Mouse (Mus musculus): ENCODE data around the gene Tm9sf4. TPM values are rescaled to one million over a fixed set of nuclear protein-coding genes. Genes with fewer than 3 reads are reported as not detected.
A peak's percentile ranks its signal among the peaks of the same experiment; 100 is the strongest.

Tm9sf4 gene
- total and polyA plus RNA-seq, 3 experiments: 34.5 to 51.8 (median 43.3) TPM

DNA sequence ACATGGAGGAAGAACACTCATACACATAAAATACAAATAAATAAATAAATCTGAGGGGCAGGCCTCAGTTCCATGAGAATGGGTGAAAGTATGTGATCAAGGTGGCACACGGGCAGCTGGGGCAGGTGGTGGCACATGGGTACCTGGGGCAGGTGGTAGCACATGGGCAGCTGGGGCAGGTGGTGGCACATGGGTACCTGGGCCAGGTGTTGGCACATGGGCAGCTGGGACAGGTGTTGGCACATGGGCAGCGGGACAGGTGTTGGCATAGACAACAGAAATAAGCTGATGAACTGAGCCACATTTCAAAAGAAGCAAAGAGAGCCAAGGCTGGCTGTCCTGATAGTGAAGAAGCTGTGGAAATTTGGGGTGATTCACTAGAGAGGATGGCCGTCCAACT lies 11.4 kb upstream of the Tm9sf4 start:
- H3K27ac ChIP-seq: no peak overlapping the region
- no peak overlapping the region for H3K4me3 ChIP-seq
- intact Hi-C loops (cut with DNase I): loop anchor here (5.0 kb wide), 1 partner anchor 93 kb away; the partner anchor contains the start of genes Plagl2 and Pofut1
- H3K36me3 ChIP-seq (ENCODE audit: control insufficient read depth, insufficient read depth, low read length): no peaks in the 10 kb centered on the region
- no peak for TF ChIP-seq POLR2A (IDR thresholded peaks at IDR 0.05; ENCODE audit: insufficient read depth, low read depth, low read length)
- TF ChIP-seq EP300 (IDR thresholded peaks at IDR 0.05; ENCODE audit: insufficient read depth, low read depth, low read length): no peak
- no peak for TF ChIP-seq CTCF (IDR thresholded peaks at IDR 0.05)
- no peaks in the 10 kb centered on the region for H3K4me1 ChIP-seq (ENCODE audit: control insufficient read depth, insufficient read depth, low read length)
- DNase-seq: no peak
- WGBS: 71% methylated on average over 3 of the region's 3 CpGs
- H3K27me3 ChIP-seq (ENCODE audit: control insufficient read depth, insufficient read depth, low read length): no peaks in the 10 kb centered on the region
- no peak overlapping the region for H3K9ac ChIP-seq (ENCODE audit: low read depth, low read length)
- no peaks in the 10 kb centered on the region for H3K79me2 ChIP-seq (replicated peaks; ENCODE audit: control insufficient read depth, insufficient read depth, low read length)

GRCm38 (mm10) chr2:153151026-153151425 lies 10.1 kb upstream of the Tm9sf4 start:
- H3K79me2 ChIP-seq (replicated peaks; ENCODE audit: control insufficient read depth, insufficient read depth, low read length): no peaks in the 10 kb centered on the region
- intact Hi-C loops (cut with DNase I): no loop called here
- 59% methylated on average over 7 of the region's 7 CpGs for WGBS

GRCm38 (mm10) chr2:153151926-153152665 lies 9.0 kb upstream of the Tm9sf4 start:
- Histone ChIP-seq H3K36me3 (ENCODE audit: control insufficient read depth, insufficient read depth, low read length) (no peaks in the 10 kb centered on the region), H3K27ac (no peak overlapping the region), H3K4me1 (ENCODE audit: control insufficient read depth, insufficient read depth, low read length) (no peaks in the 10 kb centered on the region), H3K27me3 (ENCODE audit: control insufficient read depth, insufficient read depth, low read length) (no peaks in the 10 kb centered on the region), H3K9ac (ENCODE audit: low read depth, low read length) (no peak overlapping the region), H3K79me2 (replicated peaks; ENCODE audit: control insufficient read depth, insufficient read depth, low read length) (no peaks in the 10 kb centered on the region), H3K4me3 (no peak overlapping the region)
- no peak for TF ChIP-seq CTCF (IDR thresholded peaks at IDR 0.05)
- TF ChIP-seq EP300 (IDR thresholded peaks at IDR 0.05; ENCODE audit: insufficient read depth, low read depth, low read length): no peak
- TF ChIP-seq POLR2A (IDR thresholded peaks at IDR 0.05; ENCODE audit: insufficient read depth, low read depth, low read length): no peak
- intact Hi-C loops (cut with DNase I): no loop called here
- DNase-seq: no peak
- 50% methylated on average over 8 of the region's 8 CpGs for WGBS

More at GRCm38 (mm10) chr2:153151026-153151425, 10.1 kb upstream of the Tm9sf4 start:
- DNase-seq: no peak
- H3K9ac ChIP-seq (ENCODE audit: low read depth, low read length): no peak overlapping the region
- no peaks in the 10 kb centered on the region for H3K36me3 ChIP-seq (ENCODE audit: control insufficient read depth, insufficient read depth, low read length)
- H3K27ac ChIP-seq: no peak overlapping the region
- no peak overlapping the region for H3K4me3 ChIP-seq
- no peaks in the 10 kb centered on the region for H3K4me1 ChIP-seq (ENCODE audit: control insufficient read depth, insufficient read depth, low read length)
- no peaks in the 10 kb centered on the region for H3K27me3 ChIP-seq (ENCODE audit: control insufficient read depth, insufficient read depth, low read length)
- TF ChIP-seq EP300 (IDR thresholded peaks at IDR 0.05; ENCODE audit: insufficient read depth, low read depth, low read length) (no peak), POLR2A (IDR thresholded peaks at IDR 0.05; ENCODE audit: insufficient read depth, low read depth, low read length) (no peak), CTCF (IDR thresholded peaks at IDR 0.05) (no peak)

DNA sequence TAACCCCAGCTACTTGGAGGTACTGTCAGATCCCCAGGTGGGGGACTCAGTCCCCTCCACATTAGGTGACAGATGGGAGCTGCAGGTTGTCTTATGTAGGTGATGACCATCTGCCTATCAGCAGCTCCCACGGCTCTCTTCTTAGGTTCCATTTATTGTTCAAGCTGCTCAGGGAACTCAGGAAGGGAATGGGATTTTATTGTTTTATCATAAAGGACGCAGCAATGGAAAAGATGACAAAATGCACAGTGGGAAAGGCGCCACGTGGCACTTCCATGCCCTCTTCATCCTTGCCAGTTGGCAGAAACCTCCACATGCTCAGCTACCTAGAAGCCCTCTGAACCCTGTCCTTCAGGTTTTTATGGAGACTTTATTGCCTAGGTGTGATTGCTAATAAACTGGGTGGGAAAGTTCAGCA lies 8.1 kb upstream of the Tm9sf4 start:
- 37% methylated on average over 4 of the region's 4 CpGs for WGBS
- no peak for DNase-seq
- intact Hi-C loops (cut with DNase I): no loop called here
- H3K36me3 ChIP-seq (ENCODE audit: control insufficient read depth, insufficient read depth, low read length): no peaks in the 10 kb centered on the region
- no peaks in the 10 kb centered on the region for H3K79me2 ChIP-seq (replicated peaks; ENCODE audit: control insufficient read depth, insufficient read depth, low read length)
- TF ChIP-seq POLR2A (IDR thresholded peaks at IDR 0.05; ENCODE audit: insufficient read depth, low read depth, low read length) (no peak), CTCF (IDR thresholded peaks at IDR 0.05) (no peak), EP300 (IDR thresholded peaks at IDR 0.05; ENCODE audit: insufficient read depth, low read depth, low read length) (no peak)
- no peak overlapping the region for H3K9ac ChIP-seq (ENCODE audit: low read depth, low read length)
- H3K27ac ChIP-seq: no peak overlapping the region
- no peaks in the 10 kb centered on the region for H3K27me3 ChIP-seq (ENCODE audit: control insufficient read depth, insufficient read depth, low read length)
- H3K4me3 ChIP-seq: no peak overlapping the region
- no peaks in the 10 kb centered on the region for H3K4me1 ChIP-seq (ENCODE audit: control insufficient read depth, insufficient read depth, low read length)

DNA sequence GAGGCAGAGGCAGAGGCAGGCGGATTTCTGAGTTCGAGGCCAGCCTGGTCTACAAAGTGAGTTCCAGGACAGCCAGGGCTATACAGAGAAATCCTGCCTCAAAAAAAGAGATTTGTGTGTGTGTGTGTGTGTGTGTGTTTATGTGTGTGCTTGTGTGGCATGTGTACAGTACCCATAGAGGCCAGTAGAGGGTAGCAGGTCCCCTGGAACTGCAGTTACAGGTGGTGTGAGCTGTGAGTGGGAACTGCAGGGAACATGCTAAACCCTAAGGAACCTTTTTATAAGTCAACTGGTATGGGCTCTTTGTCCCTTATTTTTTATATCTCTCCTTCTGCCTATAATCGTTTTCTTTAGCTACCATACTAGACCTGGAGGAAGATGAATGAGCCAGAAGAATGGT lies 3.8 kb upstream of the Tm9sf4 start:
- H3K79me2 ChIP-seq (replicated peaks; ENCODE audit: control insufficient read depth, insufficient read depth, low read length): 0 out of 2 replicates have a peak, but pooled peaks cover 2% of the 10 kb centered on the region
- peak; percentile 32 for TF ChIP-seq CTCF (IDR thresholded peaks at IDR 0.05)
- no peak for TF ChIP-seq EP300 (IDR thresholded peaks at IDR 0.05; ENCODE audit: insufficient read depth, low read depth, low read length)
- H3K27ac ChIP-seq: no peak overlapping the region
- WGBS: 71% methylated on average over 2 of the region's 3 CpGs
- H3K4me3 ChIP-seq: no peak overlapping the region
- intact Hi-C loops (cut with DNase I): no loop called here
- H3K4me1 ChIP-seq (ENCODE audit: control insufficient read depth, insufficient read depth, low read length): 0 out of 2 replicates have a peak, but pooled peaks cover 2% of the 10 kb centered on the region
- no peak overlapping the region for H3K9ac ChIP-seq (ENCODE audit: low read depth, low read length)
- no peaks in the 10 kb centered on the region for H3K27me3 ChIP-seq (ENCODE audit: control insufficient read depth, insufficient read depth, low read length)
- H3K36me3 ChIP-seq (ENCODE audit: control insufficient read depth, insufficient read depth, low read length): no peaks in the 10 kb centered on the region
- no peak for DNase-seq

GRCm38 (mm10) chr2:153160133-153160532 lies 970 bp upstream of the Tm9sf4 start:
- TF ChIP-seq CTCF (IDR thresholded peaks at IDR 0.05): no peak
- TF ChIP-seq EP300 (IDR thresholded peaks at IDR 0.05; ENCODE audit: insufficient read depth, low read depth, low read length): no peak
- no peak for TF ChIP-seq POLR2A (IDR thresholded peaks at IDR 0.05; ENCODE audit: insufficient read depth, low read depth, low read length)
- Histone ChIP-seq H3K9ac (ENCODE audit: low read depth, low read length) (no peak overlapping the region), H3K4me1 (ENCODE audit: control insufficient read depth, insufficient read depth, low read length) (0 out of 2 replicates have a peak, but pooled peaks cover 2% of the 10 kb centered on the region), H3K27ac (no peak overlapping the region), H3K79me2 (replicated peaks; ENCODE audit: control insufficient read depth, insufficient read depth, low read length) (peaks cover 2% of the 10 kb centered on the region; the same call in 1 of the 2 replicates), H3K36me3 (ENCODE audit: control insufficient read depth, insufficient read depth, low read length) (no peaks in the 10 kb centered on the region), H3K27me3 (ENCODE audit: control insufficient read depth, insufficient read depth, low read length) (no peaks in the 10 kb centered on the region), H3K4me3 (no peak overlapping the region)
- no peak for DNase-seq
- intact Hi-C loops (cut with DNase I): loop anchor here (5.0 kb wide), 2 partner anchors 82 to 287 kb away; partner anchors contain the start of genes Plagl2 and Pofut1
- WGBS: 72% methylated on average over 5 of the region's 5 CpGs
